Mouse (Mus musculus) gastrocnemius, postnatal 25 days (tissue): ENCODE data around the gene Grb10. TPM values are rescaled to one million over a fixed set of nuclear protein-coding genes. Genes with fewer than 3 reads are reported as not detected.

Experiments used
- DNase-seq: peaks from one replicate; pipeline ENCODE4 v3.0.0; 2022
- long read RNA-seq, 2 experiments: library from polyadenylated mRNA; stranded (forward); transcript quantifications; one replicate each; pipeline ENCODE4 v2.0.0; 2021
- total RNA-seq, 2 experiments: library from RNA; stranded (reverse); gene quantifications; 1 replicate in 1 of 2; 2 replicates in 1 of 2; pipeline ENCODE4 v1.2.3; 2021

The Grb10 gene
- 10 to 100 TPM; 68.6 to 78.9 TPM for total RNA-seq
- long read RNA-seq, experiment 1, partial matches to known transcripts, result 0 of 7 reads
- long read RNA-seq, experiment 1, other reads (novel, unspliced or antisense), result 7 of 7 reads
- long read RNA-seq, experiment 2, partial matches to known transcripts, result 0 of 4 reads
- long read RNA-seq, experiment 2, other reads (novel, unspliced or antisense), result 4 of 4 reads

- no peak for DNase-seq
These were observed at the start of gene Grb10 for GRCm38 (mm10) chr11:12038470-12038985. Gene Grb10 (minus strand): TSS chr11:12038683.

DNA sequence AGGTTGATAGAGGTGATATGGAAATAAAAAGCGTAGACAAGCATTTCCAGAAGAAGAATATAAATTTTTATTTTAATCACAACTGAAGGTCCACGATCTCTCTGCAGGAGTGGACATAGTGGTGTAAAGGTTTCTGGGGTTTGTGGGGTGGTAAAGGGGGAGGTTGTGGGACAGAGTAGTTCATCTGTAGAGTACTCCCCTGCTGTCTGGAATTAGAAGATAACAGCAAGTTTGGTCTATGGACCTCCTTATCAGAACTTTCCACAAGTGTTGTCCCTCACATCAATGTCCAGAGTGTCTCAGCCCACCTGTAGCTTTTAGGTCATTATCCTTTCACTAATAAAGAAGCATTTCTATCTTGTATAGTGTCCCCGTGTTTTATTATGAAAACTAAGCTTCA, 43.2 kb upstream of the Grb10 start:
- DNase-seq, result no peak

DNA sequence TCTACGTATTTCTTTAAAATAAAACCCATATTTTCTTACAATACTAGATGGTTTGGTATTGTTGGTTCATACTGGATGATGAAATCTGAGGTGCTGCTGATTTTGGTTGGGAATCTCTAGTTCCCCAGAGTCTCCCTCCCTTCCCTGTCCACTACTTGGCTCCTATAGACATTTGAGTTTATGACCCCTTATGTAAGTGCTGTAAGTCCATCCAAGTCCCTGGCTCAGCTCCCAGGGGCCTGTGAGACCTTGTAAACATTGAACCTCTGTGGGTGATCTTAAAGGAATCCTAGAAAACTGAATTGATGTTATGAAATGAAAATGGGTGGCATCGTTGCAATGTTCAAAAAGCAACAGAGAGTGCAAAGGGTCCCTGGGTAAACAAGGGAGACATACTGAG, 40.7 kb upstream of the Grb10 start:
- no peak for DNase-seq

DNA sequence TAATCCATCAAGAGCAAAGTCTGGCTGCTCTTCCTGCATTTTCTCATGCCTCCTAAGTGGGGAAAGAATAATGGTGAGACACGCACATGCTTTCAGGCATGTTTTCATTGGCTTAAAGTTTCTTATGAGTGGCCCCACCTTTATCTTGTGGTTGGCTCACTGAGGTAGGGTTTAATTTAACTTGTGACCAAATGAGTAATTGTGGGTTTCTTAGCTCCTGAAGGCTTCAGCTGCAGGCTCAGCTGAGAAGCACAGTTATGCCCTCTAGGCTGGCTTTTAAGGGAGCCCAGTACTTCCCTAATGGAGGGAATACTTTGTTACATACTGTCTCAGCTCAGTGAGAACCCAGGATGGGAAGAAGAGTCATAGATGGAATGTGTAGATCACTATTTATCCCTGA, 37.0 kb upstream of the Grb10 start:
- DNase-seq, result no peak

- DNase-seq, result no peak
These were observed 35.1 kb upstream of the Grb10 start for GRCm38 (mm10) chr11:12073394-12074226.

GRCm38 (mm10) chr11:12072322-12072721, 33.8 kb upstream of the Grb10 start:
- DNase-seq, result no peak

DNA sequence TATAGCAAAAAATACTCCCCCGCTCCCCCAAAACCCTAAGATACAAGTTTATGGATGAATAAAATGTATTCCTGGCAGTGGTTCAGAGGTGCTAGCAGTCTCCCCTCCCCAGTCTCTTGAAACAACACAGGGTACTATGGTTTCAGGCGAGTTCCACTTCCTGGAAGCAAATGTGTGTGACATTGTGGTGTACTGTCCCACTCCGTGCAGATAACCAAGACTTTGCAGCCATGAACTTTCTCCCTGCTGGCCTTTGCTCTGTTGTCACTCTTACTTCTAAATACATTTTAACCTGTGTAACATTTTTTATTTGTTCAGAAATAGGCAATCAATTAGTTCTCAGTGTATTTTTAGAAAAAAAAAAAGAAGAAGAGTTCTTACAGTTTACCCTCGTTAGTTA, 20.5 kb upstream of the Grb10 start:
- no peak for DNase-seq

DNA sequence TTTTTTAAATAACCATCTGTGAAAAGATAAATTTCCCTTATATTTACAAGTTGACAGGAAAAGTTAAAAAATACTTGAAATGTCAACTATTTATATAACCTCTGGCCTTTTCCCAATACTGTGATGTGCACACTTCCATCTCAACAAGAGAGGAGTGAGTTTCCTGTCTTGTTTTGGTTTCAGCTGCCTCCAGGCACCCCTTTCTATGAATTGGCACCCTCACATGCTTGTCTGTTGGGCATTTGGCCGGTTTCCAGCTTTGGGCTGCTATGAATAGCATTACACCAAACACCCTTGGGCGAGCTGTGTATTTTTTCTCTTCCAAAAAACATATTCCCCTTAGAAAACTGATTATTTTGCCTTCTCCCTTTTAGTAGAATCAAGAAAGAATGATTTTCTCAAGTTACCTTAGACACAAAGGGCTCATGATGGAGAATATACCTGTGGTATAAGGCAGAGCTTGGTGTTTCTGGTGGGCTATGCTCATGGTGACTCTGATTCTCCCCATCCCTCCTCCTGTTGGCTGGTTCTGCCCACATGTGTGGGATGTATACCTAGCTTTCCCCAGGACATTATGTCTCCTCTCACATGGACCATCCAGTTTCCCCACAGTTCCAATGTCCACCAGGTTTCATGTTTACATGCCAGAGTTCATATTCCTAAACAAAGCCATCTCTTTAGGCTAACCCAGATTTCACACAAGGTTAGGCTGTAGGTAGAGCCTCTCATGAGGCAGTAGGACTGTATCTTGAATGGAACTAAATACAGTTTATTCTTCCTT, 10.3 kb upstream of the Grb10 start:
- no peak for DNase-seq

DNA sequence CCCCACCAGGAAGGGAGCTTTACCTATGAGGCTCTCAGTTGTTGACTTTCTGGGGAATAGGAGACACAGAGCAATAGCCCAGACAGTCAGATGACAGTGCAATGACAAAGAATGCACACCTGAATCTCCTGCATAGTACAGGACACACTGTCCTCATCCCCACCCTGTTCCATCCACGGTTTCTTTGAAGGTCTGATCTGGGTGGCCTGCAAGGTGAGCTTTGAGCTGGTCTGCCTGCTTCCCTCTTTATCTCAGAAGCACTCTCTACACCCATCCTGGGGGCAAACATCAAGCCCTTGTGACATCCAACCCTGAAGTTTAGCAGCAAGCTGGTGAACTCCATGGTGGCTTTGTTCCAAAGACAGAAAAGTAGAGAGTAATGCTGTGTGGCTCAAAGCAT, 9.7 kb upstream of the Grb10 start:
- DNase-seq, result no peak

DNA sequence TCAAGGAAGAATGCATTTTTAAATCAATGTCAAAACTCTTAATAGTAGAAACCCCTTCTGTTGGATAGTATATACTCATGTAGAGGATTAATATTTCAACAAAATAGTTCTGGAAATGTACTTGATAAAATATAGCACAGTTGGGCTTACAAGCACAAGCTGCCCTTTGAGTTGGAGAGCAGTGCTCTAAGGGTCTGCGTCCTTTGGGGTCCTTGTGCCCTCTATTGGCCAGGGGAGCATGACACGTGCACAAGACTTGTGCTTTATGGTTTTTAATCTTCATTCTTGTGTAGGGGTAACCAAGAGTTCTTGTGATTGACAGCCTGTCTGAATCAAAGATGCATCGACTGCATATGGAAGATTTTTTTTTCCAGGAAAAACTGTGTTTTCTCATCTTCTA, 5.8 kb upstream of the Grb10 start:
- DNase-seq, result no peak

DNA sequence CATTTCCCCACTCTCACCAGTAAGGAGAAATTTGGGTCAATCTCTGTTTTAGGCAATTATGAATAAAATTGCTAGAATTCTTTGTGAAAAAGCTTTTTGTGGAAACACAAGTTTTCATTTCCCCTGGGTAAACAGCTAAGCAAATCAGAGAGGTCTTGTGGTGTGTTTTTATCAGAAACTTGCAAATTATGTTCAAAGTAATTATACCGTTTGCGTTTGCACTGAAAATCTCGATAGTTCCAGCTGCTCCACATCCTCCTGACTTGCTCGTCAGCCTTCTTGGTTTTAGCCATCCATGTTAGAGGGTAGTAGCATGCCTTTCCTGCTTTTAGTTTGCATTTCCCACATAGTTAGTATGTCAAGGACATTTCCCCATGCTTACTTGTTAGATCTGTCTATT, 3.3 kb upstream of the Grb10 start:
- no peak for DNase-seq

GRCm38 (mm10) chr11:12041379-12041778, 2.9 kb upstream of the Grb10 start:
- no peak for DNase-seq

GRCm38 (mm10) chr11:12040391-12040790, 1.9 kb upstream of the Grb10 start:
- DNase-seq, result no peak

- DNase-seq, result peak; percentile 16
These were observed 1.3 kb upstream of the Grb10 start for GRCm38 (mm10) chr11:12039748-12040147.

DNA sequence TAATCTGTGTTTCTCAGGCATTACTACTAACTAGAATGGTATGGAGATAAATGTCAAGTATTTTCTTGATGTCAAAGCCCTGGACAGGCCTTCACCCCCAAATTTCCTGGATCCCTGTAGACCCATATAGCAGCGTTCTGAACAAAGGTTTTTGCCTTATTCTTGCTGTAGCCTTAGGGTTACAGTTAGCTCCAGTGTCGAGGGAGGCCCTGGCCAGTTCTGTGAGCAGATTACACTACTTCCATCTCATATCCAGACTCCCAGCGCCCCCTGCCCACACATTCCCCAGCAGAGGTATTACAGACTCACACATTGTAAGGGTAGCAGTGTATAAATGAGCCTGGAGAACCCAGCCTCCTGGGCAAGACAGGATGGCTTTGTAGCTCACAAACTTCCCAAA, 615 bp upstream of the Grb10 start:
- no peak for DNase-seq

GRCm38 (mm10) chr11:12037689-12038469, 604 bp downstream of the Grb10 start:
- no peak for DNase-seq

GRCm38 (mm10) chr11:12037075-12037686, 1.3 kb downstream of the Grb10 start:
- DNase-seq, result peak; percentile 76

DNA sequence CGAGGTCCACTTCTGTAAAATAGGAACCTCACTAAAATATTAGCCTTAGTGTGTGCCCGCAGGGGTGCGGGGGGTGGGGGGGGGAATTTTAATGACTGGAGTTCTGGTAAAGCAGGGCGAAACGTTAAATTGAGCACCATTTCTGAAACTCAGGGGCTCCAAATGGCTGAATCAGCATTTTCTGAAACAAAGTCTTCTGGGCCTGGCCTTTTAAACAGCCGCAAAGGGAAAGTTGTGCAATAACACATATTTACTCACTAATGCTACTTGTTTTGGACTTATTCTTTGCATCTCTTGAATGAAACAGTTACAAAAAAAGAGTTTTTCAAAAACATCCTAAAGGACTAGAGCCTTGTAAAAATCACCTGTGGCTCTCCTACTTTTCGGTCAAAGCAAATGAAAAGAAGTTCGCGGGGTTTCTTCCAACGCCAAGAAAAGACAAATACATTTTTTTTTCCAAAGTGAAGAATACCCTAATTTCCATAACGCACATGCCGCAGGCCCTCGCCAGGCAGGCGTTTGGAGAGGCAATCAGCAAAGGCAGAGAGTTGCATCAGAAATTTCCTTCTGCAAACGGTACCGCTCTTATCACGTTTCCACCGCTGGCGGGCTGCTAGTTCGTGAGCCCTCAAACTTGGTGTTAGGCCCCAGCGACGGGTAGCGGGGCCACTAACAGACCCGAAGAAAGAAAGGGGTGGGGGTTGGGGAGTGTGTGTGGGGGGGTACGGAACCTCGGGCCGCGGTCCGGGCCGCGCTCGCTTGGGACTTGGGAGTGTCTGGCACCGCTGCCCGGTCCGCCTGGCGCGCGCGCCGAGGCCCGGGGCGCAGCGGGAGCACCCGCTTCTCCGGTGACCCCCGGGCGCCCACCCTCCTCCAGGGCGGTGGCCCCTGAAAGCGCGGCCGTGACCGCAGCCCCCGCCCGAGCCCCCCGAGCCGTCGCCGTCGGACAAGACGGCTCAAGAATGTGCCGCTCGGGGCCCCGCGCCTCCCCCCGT, 2.3 kb downstream of the Grb10 start:
- peak; percentile 20 for DNase-seq

GRCm38 (mm10) chr11:12035324-12035723, 3.2 kb downstream of the Grb10 start:
- peak; percentile 18 for DNase-seq

DNA sequence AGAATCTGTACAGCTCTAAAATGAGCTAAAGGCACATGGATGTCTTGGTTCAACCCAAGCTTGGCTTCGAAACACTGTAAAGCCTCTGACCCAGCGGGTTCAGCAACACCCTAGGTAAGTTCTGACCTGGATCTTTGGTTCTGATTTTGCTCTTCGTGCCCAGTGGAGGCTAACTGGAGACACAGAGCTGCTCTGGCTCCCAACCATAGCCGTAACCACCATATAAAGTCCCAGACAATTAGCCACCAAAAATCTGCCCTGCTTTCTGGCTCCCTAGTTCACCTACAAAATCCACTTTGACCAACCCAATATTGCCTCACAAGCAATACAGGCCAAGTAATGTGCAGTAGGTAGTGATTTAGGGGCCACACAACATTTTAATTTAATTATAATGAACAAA, 3.7 kb downstream of the Grb10 start:
- DNase-seq, result no peak
